Mouse (Mus musculus): ENCODE results near the gene Deaf1. TPM values are rescaled to one million over a fixed set of nuclear protein-coding genes. Genes with fewer than 3 reads are reported as not detected.

The Deaf1 gene
- total and polyA plus RNA-seq, 3 experiments = 3.5 to 31.6 (median 10.0) TPM

DNA sequence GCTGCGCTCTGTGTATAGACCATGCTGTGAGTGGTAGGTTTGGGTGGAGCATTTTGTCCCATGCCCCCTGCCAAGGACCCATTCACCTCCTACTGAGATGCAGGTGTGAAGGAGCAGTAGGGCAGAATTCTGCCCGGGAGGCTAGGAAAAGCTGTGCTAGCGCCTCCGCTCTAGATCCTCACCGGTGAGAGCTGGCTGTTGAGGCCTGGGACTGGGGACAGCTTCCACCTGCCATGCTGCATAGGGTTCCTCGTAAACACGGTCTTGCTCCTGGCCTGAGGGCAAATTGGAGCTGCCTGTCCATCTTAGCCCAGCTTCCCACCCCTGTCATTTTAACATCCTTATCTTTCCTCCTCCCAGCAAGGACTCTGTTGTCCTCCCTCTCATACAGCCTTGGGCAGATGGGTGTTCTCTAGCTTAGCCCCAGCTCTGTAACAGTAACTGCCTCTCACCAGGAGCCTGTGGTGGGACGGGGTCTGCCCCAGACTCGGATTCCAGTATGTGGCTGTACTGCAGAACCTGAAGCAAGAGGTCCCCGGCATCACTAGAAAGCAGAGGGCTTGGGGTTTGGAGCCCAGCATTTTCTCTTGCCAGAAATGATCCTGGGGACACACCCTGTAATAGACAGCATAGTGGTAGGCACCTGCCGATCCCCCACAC lies 63.3 kb downstream of the Deaf1 start:
- DNase-seq (ENCODE audit: extremely low read depth) = no peak
- Histone ChIP-seq H3K79me2 (replicated peaks; ENCODE audit: control insufficient read depth, extremely low read depth, insufficient read depth, poor library complexity, severe bottlenecking) (no peaks in the 10 kb centered on the region), H3K27ac (ENCODE audit: insufficient read depth, low read depth) (peak overlapping the region; percentile 80), H3K4me1 (ENCODE audit: control insufficient read depth in 1 of 2, insufficient read depth in 2 of 2) (peaks cover 14 to 27% of the 10 kb centered on the region in 2 experiments), H3K36me3 (replicated peaks in 1 of 2; ENCODE audit: control insufficient read depth in 1 of 2, insufficient read depth in 1 of 2, low read length in 1 of 2) (peaks cover 54 to 63% of the 10 kb centered on the region in 2 experiments), H3K27me3 (replicated peaks) (no peaks in the 10 kb centered on the region), H3K4me3 (replicated peaks in 1 of 3; ENCODE audit: low read depth in 2 of 3, low read length in 2 of 3, poor library complexity in 1 of 3) (no peak overlapping the region), H3K4me2 (ENCODE audit: insufficient read depth, low read depth, poor library complexity, severe bottlenecking) (peak overlapping the region; percentile 58; the same call in 1 of the 2 replicates), H3K9ac (ENCODE audit: insufficient read depth, low read depth) (no peak overlapping the region), H3K9me3 (replicated peaks; ENCODE audit: low read length) (no peaks in the 10 kb centered on the region)
- dilution Hi-C loops (cut with MboI; ENCODE audit: extremely low pct_ligation_motif_present, extremely low pct_unique_long_range_greater_than_20kb, low sequenced_read_pairs) = no loop called here
- in situ Hi-C loops (cut with MboI; ENCODE audit: low pct_ligation_motif_present, low pct_unique_long_range_greater_than_20kb, low sequenced_read_pairs) = loop anchor here (10.0 kb wide), 1 partner anchor 101 kb away; no protein-coding TSS in a partner anchor
- TF ChIP-seq MXI1 (IDR thresholded peaks at IDR 0.05; ENCODE audit: low read depth, low read length) (no peak), KAT2A (IDR thresholded peaks at IDR 0.05; ENCODE audit: insufficient replicate concordance, low read length) (no peak), USF2 (conservative IDR thresholded peaks at IDR 0.05; ENCODE audit: low read depth, low read length) (no peak), CHD2 (IDR thresholded peaks at IDR 0.05; ENCODE audit: low read length) (no peak)

- H3K4me2 ChIP-seq (ENCODE audit: insufficient read depth, low read depth, poor library complexity, severe bottlenecking) = no peak overlapping the region
- H3K36me3 ChIP-seq (replicated peaks in 1 of 2; ENCODE audit: control insufficient read depth in 1 of 2, insufficient read depth in 1 of 2, low read length in 1 of 2) = peaks cover 59 to 64% of the 10 kb centered on the region in 2 experiments
- H3K9me3 ChIP-seq (replicated peaks; ENCODE audit: low read length) = no peaks in the 10 kb centered on the region
- peaks cover 14 to 27% of the 10 kb centered on the region in 2 experiments for H3K4me1 ChIP-seq (ENCODE audit: control insufficient read depth in 1 of 2, insufficient read depth in 2 of 2)
- in situ Hi-C loops (cut with MboI; ENCODE audit: low pct_ligation_motif_present, low pct_unique_long_range_greater_than_20kb, low sequenced_read_pairs) = loop anchor here (10.0 kb wide), 1 partner anchor 101 kb away; no protein-coding TSS in a partner anchor
- no peaks in the 10 kb centered on the region for H3K27me3 ChIP-seq (replicated peaks)
- no peak overlapping the region for H3K9ac ChIP-seq (ENCODE audit: insufficient read depth, low read depth)
- H3K79me2 ChIP-seq (replicated peaks; ENCODE audit: control insufficient read depth, extremely low read depth, insufficient read depth, poor library complexity, severe bottlenecking) = no peaks in the 10 kb centered on the region
- no peak for TF ChIP-seq SMC3 (IDR thresholded peaks at IDR 0.05; ENCODE audit: low read depth, low read length)
- TF ChIP-seq GABPA (IDR thresholded peaks at IDR 0.05; ENCODE audit: insufficient replicate concordance, low read depth, low read length) = no peak
- TF ChIP-seq ZMIZ1 (IDR thresholded peaks at IDR 0.05; ENCODE audit: low read depth, low read length) = no peak
- no peak for TF ChIP-seq PAX5 (IDR thresholded peaks at IDR 0.05; ENCODE audit: low read length)
- no peak for TF ChIP-seq POLR2AphosphoS2 (IDR thresholded peaks at IDR 0.05; ENCODE audit: low read depth, low read length)
- no peak overlapping the region for H3K27ac ChIP-seq (ENCODE audit: insufficient read depth, low read depth)
- dilution Hi-C loops (cut with MboI; ENCODE audit: extremely low pct_ligation_motif_present, extremely low pct_unique_long_range_greater_than_20kb, low sequenced_read_pairs) = no loop called here
- no peak for DNase-seq (ENCODE audit: extremely low read depth)
- H3K4me3 ChIP-seq (replicated peaks in 1 of 3; ENCODE audit: low read depth in 2 of 3, low read length in 2 of 3, poor library complexity in 1 of 3) = no peak overlapping the region
These were observed 63.9 kb downstream of the Deaf1 start for GRCm38 (mm10) chr7:141263640-141264039.

GRCm38 (mm10) chr7:141261480-141261879 lies 66.0 kb downstream of the Deaf1 start:
- Histone ChIP-seq H3K27me3 (replicated peaks) (no peaks in the 10 kb centered on the region), H3K9ac (ENCODE audit: insufficient read depth, low read depth) (no peak overlapping the region), H3K4me2 (ENCODE audit: insufficient read depth, low read depth, poor library complexity, severe bottlenecking) (no peak overlapping the region), H3K4me1 (ENCODE audit: control insufficient read depth in 1 of 2, insufficient read depth in 2 of 2) (peaks cover 14 to 24% of the 10 kb centered on the region in 2 experiments), H3K27ac (ENCODE audit: insufficient read depth, low read depth) (no peak overlapping the region), H3K4me3 (replicated peaks in 1 of 3; ENCODE audit: low read depth in 2 of 3, low read length in 2 of 3, poor library complexity in 1 of 3) (no peak overlapping the region), H3K79me2 (replicated peaks; ENCODE audit: control insufficient read depth, extremely low read depth, insufficient read depth, poor library complexity, severe bottlenecking) (no peaks in the 10 kb centered on the region), H3K36me3 (replicated peaks in 1 of 2; ENCODE audit: control insufficient read depth in 1 of 2, insufficient read depth in 1 of 2, low read length in 1 of 2) (peaks cover 81 to 85% of the 10 kb centered on the region in 2 experiments), H3K9me3 (replicated peaks; ENCODE audit: low read length) (no peaks in the 10 kb centered on the region)
- dilution Hi-C loops (cut with MboI; ENCODE audit: extremely low pct_ligation_motif_present, extremely low pct_unique_long_range_greater_than_20kb, low sequenced_read_pairs) = no loop called here
- in situ Hi-C loops (cut with MboI; ENCODE audit: low pct_ligation_motif_present, low pct_unique_long_range_greater_than_20kb, low sequenced_read_pairs) = loop anchor here (10.0 kb wide), 1 partner anchor 103 kb away; no protein-coding TSS in a partner anchor
- TF ChIP-seq UBTF (IDR thresholded peaks at IDR 0.05; ENCODE audit: low read depth, low read length) = no peak
- no peak for TF ChIP-seq CHD2 (IDR thresholded peaks at IDR 0.05; ENCODE audit: low read length)
- TF ChIP-seq USF1 (IDR thresholded peaks at IDR 0.05; ENCODE audit: low read depth, low read length) = no peak
- TF ChIP-seq PAX5 (IDR thresholded peaks at IDR 0.05; ENCODE audit: low read length) = no peak
- no peak for TF ChIP-seq ETS1 (conservative IDR thresholded peaks at IDR 0.05; ENCODE audit: low read depth, low read length)
- no peak for TF ChIP-seq MAZ (IDR thresholded peaks at IDR 0.05; ENCODE audit: low read depth, low read length)
- TF ChIP-seq MAFK (IDR thresholded peaks at IDR 0.05; ENCODE audit: insufficient replicate concordance, low read length) = no peak
- no peak for TF ChIP-seq ZNF384 (IDR thresholded peaks at IDR 0.05; ENCODE audit: low read depth, low read length)
- TF ChIP-seq CTCF (conservative IDR thresholded peaks at IDR 0.05 in 1 of 2, IDR thresholded peaks at IDR 0.05 in 1 of 2; ENCODE audit: low read depth in 2 of 2, low read length in 2 of 2) = no peak
- TF ChIP-seq JUND (conservative IDR thresholded peaks at IDR 0.05; ENCODE audit: low read depth, low read length) = no peak
- TF ChIP-seq SIN3A (IDR thresholded peaks at IDR 0.05; ENCODE audit: low read length) = no peak
- TF ChIP-seq SMC3 (IDR thresholded peaks at IDR 0.05; ENCODE audit: low read depth, low read length) = no peak
- no peak for TF ChIP-seq MEF2A (IDR thresholded peaks at IDR 0.05; ENCODE audit: borderline replicate concordance, low read depth, low read length)
- TF ChIP-seq ZC3H11A (IDR thresholded peaks at IDR 0.05; ENCODE audit: low read depth, low read length) = no peak
- no peak for DNase-seq (ENCODE audit: extremely low read depth)

Measured in CH12.LX (cell line).